Mouse (Mus musculus) heart, adult 2 months (tissue): Measurements from ENCODE around the gene Prpf6. TPM values are rescaled to one million over a fixed set of nuclear protein-coding genes. Genes with fewer than 3 reads are reported as not detected.

Experiments
- DNase-seq, 2 experiments: peaks; one replicate each; pipeline ENCODE4 v3.0.0; 2021
- H3K27ac ChIP-seq: fragments of 200-600 bp; 2 replicates; pipeline ENCODE4 v1.8.1; 2022
- H3K27me3 ChIP-seq: fragments of 200-500 bp; 2 replicates; pipeline ENCODE4 v1.6.1; 2012; ENCODE audit warnings: mild to moderate bottlenecking, low read length, inconsistent platforms, mixed read lengths; ENCODE audit not compliant: control insufficient read depth, insufficient read depth
- H3K36me3 ChIP-seq: fragments of 200-500 bp; 2 replicates; pipeline ENCODE4 v1.6.1; 2012; ENCODE audit warnings: low read length, inconsistent platforms; ENCODE audit not compliant: control insufficient read depth, insufficient read depth
- H3K4me1 ChIP-seq: fragments of 200-500 bp; 2 replicates; pipeline ENCODE4 v1.6.1; 2011; ENCODE audit warnings: low read length; ENCODE audit not compliant: control insufficient read depth, insufficient read depth
- H3K4me3 ChIP-seq: fragments of 200-600 bp; 2 replicates; pipeline ENCODE4 v1.8.1; 2022
- H3K79me2 ChIP-seq: fragments of 200-500 bp; replicated peaks from 2 replicates; pipeline ENCODE4 v1.6.1; 2012; ENCODE audit warnings: mild to moderate bottlenecking, inconsistent platforms, low read length, moderate library complexity, mixed read lengths; ENCODE audit not compliant: control insufficient read depth, insufficient read depth
- H3K9ac ChIP-seq: fragments of 200-500 bp; 2 replicates; pipeline ENCODE4 v1.6.1; 2012; ENCODE audit warnings: low read depth, mild to moderate bottlenecking, control low read depth, inconsistent platforms, low read length, mixed read lengths
- CTCF ChIP-seq: fragments of 200-600 bp; IDR thresholded peaks from 2 replicates; pipeline ENCODE4 v1.8.1; 2022; ENCODE audit warnings: antibody characterized with exemption, mild to moderate bottlenecking, moderate library complexity
- EP300 ChIP-seq: fragments of 200-500 bp; IDR thresholded peaks from 2 replicates; pipeline ENCODE4 v1.6.1; 2011; ENCODE audit warnings: low read depth, low read length, control low read depth; ENCODE audit not compliant: insufficient read depth
- POLR2A ChIP-seq: fragments of 200-500 bp; IDR thresholded peaks from 2 replicates; pipeline ENCODE4 v1.6.1; 2011; ENCODE audit warnings: mild to moderate bottlenecking, low read depth, low read length, control low read depth; ENCODE audit not compliant: insufficient read depth
- WGBS: fragments of 180-500 bp; shearing (Covaris S2); methylation state at CpG from one replicate; pipeline ENCODE4 v1.1.7; 2018; 5-methylcytosine and 5-hydroxymethylcytosine counted together
- intact Hi-C: fragments of 180-260 bp; cut with DNase I; formaldehyde crosslinking; loops from one replicate; pipeline ENCODE4 v1.15.1; 2025
- polyA plus RNA-seq: library from polyadenylated mRNA; depleted of rRNA; stranded (reverse); fragments of >200 nt; gene quantifications from 2 replicates; pipeline ENCODE4 v1.2.3, GENCODE M21; 2012
- total RNA-seq, 2 experiments: library from RNA; stranded (reverse); gene quantifications; 2 replicates each; pipeline ENCODE4 v1.2.3; 2021

Prpf6 gene
- total and polyA plus RNA-seq, 3 experiments, result 13.8 to 38.6 (median 35.3) TPM

DNA sequence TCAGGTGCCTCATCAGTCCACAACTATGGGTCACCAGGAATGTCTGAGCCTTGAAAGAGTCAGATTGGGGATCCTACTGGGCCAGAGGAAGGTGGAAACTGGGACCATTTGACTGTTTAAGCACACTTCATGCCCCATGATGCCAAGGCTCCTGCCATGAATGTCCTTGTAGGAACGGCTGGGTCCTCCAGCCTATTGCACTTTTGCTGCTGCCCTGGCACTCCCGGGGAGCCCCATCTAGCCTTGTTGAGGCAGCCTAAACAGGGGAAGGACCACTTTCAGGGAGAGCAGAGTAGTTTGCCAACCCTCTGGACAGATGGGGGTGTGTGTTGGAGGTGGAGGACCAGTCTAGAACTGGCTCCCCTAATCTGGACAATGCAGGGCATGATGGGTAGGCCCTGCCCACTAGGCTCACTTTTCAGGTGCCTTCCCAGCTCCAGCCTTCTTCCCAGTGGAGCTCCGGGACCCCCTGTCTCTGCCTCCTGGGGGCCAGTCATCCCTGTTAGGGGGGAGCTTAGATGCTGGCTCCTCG lies 7.2 kb upstream of the Prpf6 start, which contains the start of gene Uckl1:
Gene Uckl1 (minus strand): TSS at position 482 of the 532 bp plus-strand sequence.
- 86% methylated on average over 4 of the region's 4 CpGs for WGBS
- no peaks in the 10 kb centered on the region for H3K36me3 ChIP-seq
- intact Hi-C loops, result loop anchor here (10.0 kb wide), 1 partner anchor 400 kb away; the partner anchor contains the start of gene Ppdpf
- TF ChIP-seq POLR2A (no peak), CTCF (no peak), EP300 (no peak)
- no peak within 1 kb of the TSS for H3K27ac ChIP-seq
- no peaks in the 10 kb centered on the region for H3K79me2 ChIP-seq
- H3K9ac ChIP-seq, result no peak within 1 kb of the TSS
- no peak within 1 kb of the TSS for H3K4me3 ChIP-seq
- DNase-seq, result no peak
- no peaks in the 10 kb centered on the region for H3K27me3 ChIP-seq
- H3K4me1 ChIP-seq, result 0 out of 2 replicates have a peak, but pooled peaks cover 1% of the 10 kb centered on the region

DNA sequence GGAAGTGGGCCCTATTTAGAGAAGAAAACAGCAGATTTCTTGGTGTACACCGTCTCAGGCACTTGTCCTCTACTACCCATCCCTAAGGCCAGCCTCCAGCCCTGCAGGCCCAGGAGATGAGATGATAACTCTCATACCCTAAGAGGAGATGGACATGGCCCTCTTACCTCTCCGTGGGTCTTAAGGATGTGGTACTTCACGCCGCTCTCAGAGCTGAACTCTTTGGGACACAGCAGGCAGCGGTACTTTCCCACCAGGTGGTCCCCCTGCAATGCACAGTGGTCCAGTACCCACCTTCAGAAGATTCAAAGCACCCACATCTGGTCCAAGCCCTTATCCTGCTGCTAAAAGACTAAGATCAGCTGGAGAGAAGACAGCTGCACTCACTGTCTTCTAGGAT lies 6.2 kb upstream of the Prpf6 start:
- Histone ChIP-seq H3K27ac (no peak overlapping the region), H3K79me2 (no peaks in the 10 kb centered on the region), H3K4me3 (no peak overlapping the region), H3K36me3 (no peaks in the 10 kb centered on the region), H3K4me1 (no peaks in the 10 kb centered on the region), H3K9ac (no peak overlapping the region), H3K27me3 (no peaks in the 10 kb centered on the region)
- intact Hi-C loops, result loop anchor here (10.0 kb wide), 1 partner anchor 401 kb away; the partner anchor contains the start of gene Ppdpf
- no peak for DNase-seq
- 91% methylated on average over 5 of the region's 5 CpGs for WGBS
- TF ChIP-seq POLR2A, result no peak
- TF ChIP-seq EP300, result no peak
- no peak for TF ChIP-seq CTCF

GRCm38 (mm10) chr2:181586124-181586523 lies 5.5 kb upstream of the Prpf6 start:
- Histone ChIP-seq H3K27me3 (no peaks in the 10 kb centered on the region), H3K79me2 (no peaks in the 10 kb centered on the region), H3K36me3 (no peaks in the 10 kb centered on the region), H3K27ac (no peak overlapping the region), H3K9ac (no peak overlapping the region), H3K4me1 (no peaks in the 10 kb centered on the region), H3K4me3 (no peak overlapping the region)
- intact Hi-C loops, result loop anchor here (10.0 kb wide), 1 partner anchor 401 kb away; the partner anchor contains the start of gene Ppdpf
- DNase-seq, result no peak
- 98% methylated on average over 3 of the region's 3 CpGs for WGBS
- TF ChIP-seq POLR2A, result no peak
- no peak for TF ChIP-seq EP300
- TF ChIP-seq CTCF, result no peak

DNA sequence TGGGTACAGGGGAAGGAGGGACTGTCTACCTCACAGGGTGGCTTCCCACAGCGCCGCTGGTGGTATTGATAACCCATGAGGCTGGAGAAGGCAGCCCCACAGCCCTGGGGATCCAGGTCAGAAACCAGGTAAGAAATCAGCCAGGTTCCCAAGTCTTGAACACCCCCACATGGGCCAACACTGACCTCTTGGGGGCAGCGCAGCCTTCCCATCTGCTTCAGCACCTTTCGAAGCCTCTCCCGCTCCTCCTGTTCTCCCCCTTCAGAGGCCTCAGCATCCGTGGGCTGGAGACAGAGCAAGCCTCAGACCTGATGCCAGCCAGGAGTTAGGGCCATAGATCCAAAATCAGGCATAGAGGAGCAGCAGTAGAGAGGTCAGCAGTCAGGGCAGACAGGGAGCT lies 3.9 kb upstream of the Prpf6 start:
- Histone ChIP-seq H3K9ac (no peak overlapping the region), H3K27me3 (no peaks in the 10 kb centered on the region), H3K4me1 (0 out of 2 replicates have a peak, but pooled peaks cover 3% of the 10 kb centered on the region), H3K79me2 (no peaks in the 10 kb centered on the region; the same call in 1 of the 2 replicates), H3K36me3 (no peaks in the 10 kb centered on the region), H3K4me3 (no peak overlapping the region), H3K27ac (no peak overlapping the region)
- intact Hi-C loops, result loop anchor here (10.0 kb wide), 1 partner anchor 403 kb away; the partner anchor contains the start of gene Ppdpf
- WGBS, result 86% methylated on average over 6 of the region's 6 CpGs
- DNase-seq, result no peak
- 0 out of 2 replicates have a peak, but pooled peaks have one; percentile 3 for TF ChIP-seq CTCF
- TF ChIP-seq EP300, result no peak

GRCm38 (mm10) chr2:181588229-181588780 lies 3.4 kb upstream of the Prpf6 start:
- H3K27ac ChIP-seq, result no peak overlapping the region
- WGBS, result 84% methylated on average over 11 of the region's 11 CpGs
- peak in 1 of 2 experiments; percentile 4 for DNase-seq
- no peaks in the 10 kb centered on the region for H3K27me3 ChIP-seq
- no peak overlapping the region for H3K9ac ChIP-seq
- no peaks in the 10 kb centered on the region for H3K36me3 ChIP-seq
- no peak for TF ChIP-seq CTCF
- no peaks in the 10 kb centered on the region; the same call in 1 of the 2 replicates for H3K79me2 ChIP-seq
- intact Hi-C loops, result loop anchor here (10.0 kb wide), 1 partner anchor 404 kb away; the partner anchor contains the start of gene Ppdpf
- no peak overlapping the region for H3K4me3 ChIP-seq
- 0 out of 2 replicates have a peak, but pooled peaks cover 6% of the 10 kb centered on the region for H3K4me1 ChIP-seq
